Mouse (Mus musculus) forebrain, embryonic 11.5 days (tissue): Measurements from ENCODE around the gene Senp8. TPM values are rescaled to one million over a fixed set of nuclear protein-coding genes. Genes with fewer than 3 reads are reported as not detected.
"Not testable (repeated sequence)": the region's sequence is repeated elsewhere in the genome, so short reads cannot be mapped to it uniquely, and the experiment has no call there.

ENCODE experiments used
- ATAC-seq: fragments of 200-750 bp; cut with Nextera tagmentation; replicated peaks from 2 replicates; pipeline ENCODE4 v1.8.0; 2017; ENCODE audit warnings: moderate TSS enrichment; ENCODE audit not compliant: low FRiP score
- DNase-seq: peaks from one replicate; pipeline ENCODE4 v3.0.0-alpha.2; 2017; ENCODE audit warnings: low spot score
- H3K27ac ChIP-seq: fragments of 300-500 bp; sonication (generic); 2 replicates; pipeline ENCODE4 v1.5.1; 2014; ENCODE audit warnings: low read depth, low read length
- H3K27me3 ChIP-seq: fragments of 300-500 bp; sonication (generic); 2 replicates; pipeline ENCODE4 v1.6.1; 2014; ENCODE audit warnings: mild to moderate bottlenecking, low read length, mixed read lengths; ENCODE audit not compliant: control insufficient read depth, insufficient read depth
- H3K36me3 ChIP-seq: fragments of 300-500 bp; sonication (generic); 2 replicates; pipeline ENCODE4 v1.6.1; 2014; ENCODE audit warnings: mild to moderate bottlenecking, low read length, moderate library complexity, mixed read lengths; ENCODE audit not compliant: control insufficient read depth, insufficient read depth
- H3K4me1 ChIP-seq: fragments of 300-500 bp; sonication (generic); replicated peaks from 2 replicates; pipeline ENCODE4 v1.6.1; 2014; ENCODE audit warnings: low read length, mixed read lengths; ENCODE audit not compliant: control insufficient read depth, insufficient read depth
- H3K4me2 ChIP-seq: fragments of 300-500 bp; sonication (generic); 2 replicates; pipeline ENCODE4 v1.6.1; 2014; ENCODE audit warnings: low read depth, mild to moderate bottlenecking, low read length, moderate library complexity, mixed read lengths; ENCODE audit not compliant: severe bottlenecking
- H3K4me3 ChIP-seq: fragments of 300-500 bp; sonication (generic); 2 replicates; pipeline ENCODE4 v1.5.1; 2014; ENCODE audit warnings: low read depth, low read length
- H3K9ac ChIP-seq: fragments of 300-500 bp; sonication (generic); 2 replicates; pipeline ENCODE4 v1.6.1; 2014; ENCODE audit warnings: low read length
- H3K9me3 ChIP-seq: fragments of 300-500 bp; sonication (generic); 2 replicates; pipeline ENCODE4 v1.6.1; 2016; ENCODE audit warnings: low read length, mixed read lengths; ENCODE audit not compliant: control insufficient read depth
- WGBS: fragments of 180-500 bp; shearing (Covaris S2); extraction: QIAGEN DNeasy Blood & Tissue Kit; methylation state at CpG from one replicate; pipeline ENCODE4 v1.1.7; 2014; 5-methylcytosine and 5-hydroxymethylcytosine counted together
- polyA plus RNA-seq: library from polyadenylated mRNA; unstranded; fragments of >200 nt; fragmentation: Nextera tagmentation; extraction: Ambion mirVana; gene quantifications from 2 replicates; pipeline ENCODE4 v1.2.1, GENCODE M21; 2014

The Senp8 gene
- 16.0 and 19.8 TPM in 2 replicates for polyA plus RNA-seq

- Histone ChIP-seq H3K9ac (peak within 1 kb of the TSS; percentile 89), H3K4me3 (peak within 1 kb of the TSS; percentile 84), H3K27ac (peak within 1 kb of the TSS; percentile 80), H3K9me3 (no peaks in the 10 kb centered on the region), H3K36me3 (no peaks in the 10 kb centered on the region), H3K4me1 (peaks cover 3% of the 10 kb centered on the region; the same call in 1 of the 2 replicates), H3K27me3 (no peaks in the 10 kb centered on the region), H3K4me2 (peak within 1 kb of the TSS; percentile 79)
- under 1% methylated on average over 54 of the region's 59 CpGs for WGBS
- peak; percentile 100 for DNase-seq
- peak; percentile 94 for ATAC-seq
These were observed at the start of gene Senp8, which contains the start of gene Myo9a for GRCm38 (mm10) chr9:59750267-59751065. Gene Senp8 (minus strand): TSS chr9:59750710. Gene Myo9a (plus strand): TSS chr9:59750896.

- H3K9me3 ChIP-seq, H3K4me1 ChIP-seq, H3K27ac ChIP-seq, H3K36me3 ChIP-seq, H3K4me3 ChIP-seq, H3K27me3 ChIP-seq, DNase-seq, ATAC-seq, H3K4me2 ChIP-seq, H3K9ac ChIP-seq: not testable (repeated sequence)
- 94% methylated on average over 12 of the region's 13 CpGs for WGBS
These were observed 16.5 kb upstream of the Senp8 start for GRCm38 (mm10) chr9:59766966-59767461.

DNA sequence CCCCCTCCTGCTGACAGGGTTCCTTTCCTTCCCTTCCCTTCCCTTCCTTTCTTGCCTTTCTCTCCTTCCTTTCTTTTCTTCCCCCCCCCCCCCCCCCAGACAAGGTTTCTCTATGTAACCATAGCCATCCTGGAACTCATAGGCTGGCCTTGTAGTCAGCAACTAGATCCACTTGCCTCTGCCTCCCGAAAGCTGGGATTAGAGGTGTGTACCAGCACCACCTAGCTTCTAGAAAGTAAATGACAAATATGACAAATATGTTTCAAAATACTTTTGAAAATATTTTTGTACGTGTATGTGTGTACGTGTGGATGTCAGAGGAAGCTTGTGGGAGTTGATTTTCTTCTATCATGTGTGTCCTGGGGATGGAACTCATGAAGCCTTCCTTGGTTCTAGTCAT, 10.0 kb upstream of the Senp8 start:
- ATAC-seq: no peak
- Histone ChIP-seq H3K27me3 (no peaks in the 10 kb centered on the region), H3K4me1 (no peaks in the 10 kb centered on the region), H3K36me3 (no peaks in the 10 kb centered on the region), H3K4me3 (no peak overlapping the region), H3K9ac (no peak overlapping the region), H3K4me2 (no peak overlapping the region), H3K9me3 (no peaks in the 10 kb centered on the region), H3K27ac (no peak overlapping the region)
- WGBS: 82% methylated on average over 3 of the region's 3 CpGs
- DNase-seq: no peak

DNA sequence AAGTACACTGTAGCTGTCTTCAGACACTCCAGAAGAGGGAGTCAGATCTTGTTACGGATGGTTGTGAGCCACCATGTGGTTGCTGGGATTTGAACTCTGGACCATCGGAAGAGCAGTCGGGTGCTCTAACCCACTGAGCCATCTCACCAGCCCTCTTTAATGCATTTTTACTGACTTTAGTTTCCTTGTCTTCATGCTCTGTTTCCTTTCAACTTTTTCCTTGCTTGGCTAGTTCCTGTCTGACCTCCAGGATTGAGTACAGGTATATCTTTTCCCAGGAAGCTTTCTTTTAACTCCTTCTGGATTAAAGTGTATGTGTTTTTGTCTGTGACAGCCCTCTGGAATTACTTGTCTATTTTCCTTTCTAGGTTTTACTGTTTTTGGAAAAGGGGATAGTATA, 6.5 kb upstream of the Senp8 start:
- DNase-seq, H3K27me3 ChIP-seq, H3K4me2 ChIP-seq, H3K4me3 ChIP-seq, H3K9ac ChIP-seq, H3K4me1 ChIP-seq, H3K27ac ChIP-seq, H3K36me3 ChIP-seq, ATAC-seq, H3K9me3 ChIP-seq: not testable (repeated sequence)
- 100% methylated on average over 2 of the region's 3 CpGs for WGBS

GRCm38 (mm10) chr9:59755199-59755598, 4.7 kb upstream of the Senp8 start:
- H3K9me3 ChIP-seq: no peaks in the 10 kb centered on the region
- DNase-seq: no peak
- WGBS: 76% methylated on average over 2 of the region's 2 CpGs
- H3K4me1 ChIP-seq: peaks cover 3% of the 10 kb centered on the region; the same call in 1 of the 2 replicates
- H3K27me3 ChIP-seq: no peaks in the 10 kb centered on the region
- H3K9ac ChIP-seq: no peak overlapping the region
- H3K4me2 ChIP-seq: no peak overlapping the region
- H3K36me3 ChIP-seq: no peaks in the 10 kb centered on the region
- H3K27ac ChIP-seq: no peak overlapping the region
- no peak for ATAC-seq
- no peak overlapping the region for H3K4me3 ChIP-seq

DNA sequence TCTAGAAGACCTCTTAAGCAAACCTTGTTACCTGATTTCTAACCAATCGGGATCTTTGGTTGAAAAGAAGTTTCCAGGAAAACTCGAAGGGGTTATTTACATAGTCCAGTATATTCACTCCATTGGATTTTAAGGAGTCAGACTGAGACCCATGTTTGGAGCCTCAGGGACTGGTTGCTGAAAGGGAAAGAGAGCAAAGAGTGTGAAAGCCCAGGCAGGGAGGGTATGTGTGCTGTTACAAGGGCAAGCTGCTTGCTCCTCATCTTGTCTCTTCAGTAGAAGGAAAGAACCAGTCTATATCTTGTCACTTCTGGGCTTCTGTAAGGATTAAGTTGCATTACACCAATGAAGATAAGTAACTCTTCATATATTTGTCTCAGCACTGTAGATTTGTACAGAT, 1.5 kb upstream of the Senp8 start:
- ATAC-seq (no peak), DNase-seq (no peak)
- peak overlapping the region; percentile 89 for H3K9ac ChIP-seq
- WGBS: 17% methylated on average over 2 of the region's 2 CpGs
- no peaks in the 10 kb centered on the region for H3K27me3 ChIP-seq
- H3K36me3 ChIP-seq: no peaks in the 10 kb centered on the region
- H3K4me3 ChIP-seq: peak overlapping the region; percentile 84
- H3K4me1 ChIP-seq: peaks cover 3% of the 10 kb centered on the region; the same call in 1 of the 2 replicates
- H3K9me3 ChIP-seq: no peaks in the 10 kb centered on the region
- no peak overlapping the region for H3K27ac ChIP-seq
- H3K4me2 ChIP-seq: peak overlapping the region; percentile 79

- Histone ChIP-seq H3K36me3 (no peaks in the 10 kb centered on the region), H3K4me1 (peaks cover 3% of the 10 kb centered on the region; the same call in 1 of the 2 replicates), H3K9ac (peak overlapping the region; percentile 89), H3K27ac (peak overlapping the region; percentile 80), H3K4me2 (peak overlapping the region; percentile 79), H3K27me3 (no peaks in the 10 kb centered on the region), H3K9me3 (no peaks in the 10 kb centered on the region), H3K4me3 (peak overlapping the region; percentile 84)
- DNase-seq (no peak), ATAC-seq (peak; percentile 92)
- 1% methylated on average over 40 of the region's 49 CpGs for WGBS
These were observed 614 bp upstream of the Senp8 start for GRCm38 (mm10) chr9:59751066-59751581.

DNA sequence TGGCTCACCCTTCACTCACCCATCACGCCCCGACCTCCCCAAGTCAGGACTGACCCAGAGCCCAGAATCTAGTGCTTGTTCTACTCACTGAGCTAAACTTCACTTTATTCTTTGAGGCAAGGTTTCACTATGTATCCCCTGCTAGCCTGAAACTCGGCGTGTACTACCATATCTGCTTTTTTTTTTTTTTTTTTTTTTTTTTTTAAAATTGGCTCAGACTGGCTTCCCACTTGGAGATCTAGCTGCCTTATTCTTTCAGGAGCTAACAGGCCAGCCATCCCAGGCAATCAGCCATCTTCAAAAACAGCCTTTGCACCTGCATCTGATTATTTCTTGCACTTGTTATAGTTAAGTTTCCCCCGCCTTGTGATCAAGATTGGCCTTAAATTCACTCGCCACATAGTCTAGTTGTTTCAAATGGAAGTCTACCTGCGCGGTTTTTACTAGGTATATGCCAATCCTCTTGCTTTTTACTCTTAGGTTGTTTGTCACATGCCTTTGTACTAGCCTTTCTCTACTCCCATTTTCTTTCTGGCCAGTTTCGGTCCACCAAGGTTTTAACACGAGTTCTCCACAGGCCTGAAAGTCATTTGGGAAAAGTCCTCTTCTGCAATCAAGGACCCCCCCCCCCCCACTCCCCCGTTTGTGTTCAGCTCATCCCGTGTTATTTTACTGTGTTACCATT, 787 bp downstream of the Senp8 start:
- no peak for ATAC-seq
- peak overlapping the region; percentile 41 for H3K4me2 ChIP-seq
- no peaks in the 10 kb centered on the region for H3K27me3 ChIP-seq
- WGBS: 36% methylated on average over 12 of the region's 12 CpGs
- peaks cover 3% of the 10 kb centered on the region; the same call in 1 of the 2 replicates for H3K4me1 ChIP-seq
- peak overlapping the region; percentile 84 for H3K4me3 ChIP-seq
- no peak for DNase-seq
- H3K9me3 ChIP-seq: no peaks in the 10 kb centered on the region
- no peak overlapping the region for H3K27ac ChIP-seq
- H3K9ac ChIP-seq: peak overlapping the region; percentile 41
- H3K36me3 ChIP-seq: no peaks in the 10 kb centered on the region
